Mouse (Mus musculus): ENCODE results near the gene Abcb10.

Gene Abcb10

GRCm38 (mm10) chr8:123902653-123903052, 80.3 kb downstream of the Abcb10 start:
- DNase-seq (ENCODE audit: low spot score): no peak
